Mouse (Mus musculus) erythroid progenitor cell, adult 5-6 weeks (primary cell): ENCODE data around the gene Ostm1. TPM values are rescaled to one million over a fixed set of nuclear protein-coding genes. Genes with fewer than 3 reads are reported as not detected.

Experiments used
- ATAC-seq: replicated peaks from 2 replicates; pipeline ENCODE4 v1.8.0; 2016; ENCODE audit warnings: moderate number of reproducible peaks, mild to moderate bottlenecking, moderate TSS enrichment, inconsistent platforms; ENCODE audit not compliant: poor library complexity, low FRiP score, severe bottlenecking
- total RNA-seq, 2 experiments: library from RNA; stranded (forward) in 1 of 2; stranded (reverse) in 1 of 2; fragments of 150-400 nt in 1 of 2; fragments of 186-747, 209-891 nt in 1 of 2; gene quantifications; 2 replicates each; pipeline versions ENCODE4 v1.2.3 to v1.2.4; 2015 to 2017; ENCODE audit warnings: low replicate concordance in 2 of 2

Ostm1 gene
- total RNA-seq, 2 experiments from 2014 or later: 15.5 to 22.8 TPM

DNA sequence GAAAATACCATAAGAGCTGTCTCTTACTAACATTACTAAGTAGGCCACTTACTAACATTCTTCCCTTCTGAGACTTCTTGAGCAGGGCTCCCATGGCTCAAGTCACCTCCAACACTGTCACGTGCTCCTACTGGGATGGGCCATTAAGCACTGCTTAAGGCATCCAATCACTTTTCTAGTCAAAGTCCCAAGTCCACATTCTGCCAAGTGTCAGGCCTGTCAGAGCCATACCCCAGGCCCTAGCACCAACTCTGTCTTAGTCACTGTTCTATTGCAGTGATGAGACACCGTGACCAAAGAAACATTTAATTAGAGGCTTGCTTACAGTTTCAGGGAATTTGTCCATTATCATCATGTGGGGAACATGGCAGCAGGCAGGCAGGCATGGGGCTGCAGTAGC lies 78.3 kb downstream of the Ostm1 start:
- ATAC-seq: no peak

- ATAC-seq: no peak
Observed at GRCm38 (mm10) chr10:42669970-42670369, 86.3 kb downstream of the Ostm1 start.

- no peak for ATAC-seq
Observed at GRCm38 (mm10) chr10:42672798-42673197, 89.2 kb downstream of the Ostm1 start.

- no peak for ATAC-seq
Observed at GRCm38 (mm10) chr10:42675571-42675970, 91.9 kb downstream of the Ostm1 start.

DNA sequence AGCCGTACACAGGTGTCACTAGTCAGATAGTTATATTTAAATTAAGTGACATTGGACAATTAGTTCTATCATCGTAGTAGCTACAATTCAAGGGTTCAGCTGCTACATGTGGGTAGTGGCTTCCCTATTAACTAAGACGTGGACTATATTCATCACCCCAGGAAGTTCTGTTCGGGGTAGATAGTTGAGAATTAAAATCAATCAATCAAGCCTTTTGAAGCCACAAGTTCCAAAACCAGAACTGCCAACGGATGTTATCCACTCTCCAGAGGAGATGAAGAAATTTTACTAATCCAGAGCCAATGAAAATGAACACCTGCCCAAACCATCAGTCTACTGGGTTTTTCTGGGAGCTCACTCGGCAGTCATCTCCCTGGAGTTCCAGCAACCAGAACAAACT lies 94.7 kb downstream of the Ostm1 start:
- ATAC-seq: no peak

DNA sequence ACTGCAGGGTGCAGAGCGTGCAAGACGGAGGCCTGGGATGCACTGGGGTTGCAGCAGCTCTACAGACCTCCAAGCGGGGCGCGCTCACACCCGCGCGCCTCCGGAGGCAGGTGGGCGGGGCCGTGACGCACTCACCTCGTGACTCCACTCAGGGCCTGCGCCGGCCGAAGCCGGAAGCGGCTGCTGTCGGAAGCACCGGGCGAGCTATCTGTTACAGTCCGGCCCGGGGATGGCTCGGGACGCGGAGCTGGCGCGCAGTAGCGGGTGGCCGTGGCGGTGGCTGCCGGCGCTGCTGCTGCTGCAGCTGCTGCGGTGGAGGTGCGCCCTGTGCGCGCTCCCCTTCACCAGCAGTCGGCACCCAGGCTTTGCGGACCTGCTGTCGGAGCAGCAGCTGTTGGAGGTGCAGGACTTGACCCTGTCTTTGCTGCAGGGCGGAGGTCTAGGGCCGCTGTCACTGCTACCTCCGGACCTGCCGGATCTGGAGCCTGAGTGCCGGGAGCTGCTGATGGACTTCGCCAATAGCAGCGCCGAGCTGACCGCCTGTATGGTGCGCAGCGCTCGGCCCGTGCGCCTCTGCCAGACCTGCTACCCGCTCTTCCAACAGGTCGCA lies 95.2 kb downstream of the Ostm1 start:
- peak; percentile 96 for ATAC-seq

DNA sequence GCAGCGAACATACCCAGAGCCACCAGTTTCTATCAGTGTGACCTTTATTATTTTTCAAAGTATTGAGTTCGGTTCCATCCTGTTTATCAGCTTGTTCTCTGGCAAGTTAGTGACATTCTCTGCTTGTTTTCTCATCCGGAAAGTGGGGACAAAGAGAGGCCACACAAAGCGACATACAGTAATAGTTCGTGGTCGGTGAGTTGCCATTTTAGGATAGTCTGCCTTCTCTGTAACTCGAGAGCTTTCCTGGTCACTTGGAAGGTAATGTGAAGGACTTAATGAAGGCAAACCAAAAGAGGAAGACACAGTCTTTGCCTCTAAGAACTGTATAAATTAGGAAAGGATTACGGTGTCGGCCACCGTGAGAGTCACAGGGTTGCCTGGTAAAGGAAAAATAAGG lies 96.0 kb downstream of the Ostm1 start:
- no peak for ATAC-seq

- no peak for ATAC-seq
Observed at GRCm38 (mm10) chr10:42680582-42681001, 97.0 kb downstream of the Ostm1 start.

GRCm38 (mm10) chr10:42682421-42682820 lies 98.8 kb downstream of the Ostm1 start:
- no peak for ATAC-seq

- ATAC-seq: no peak
Observed at GRCm38 (mm10) chr10:42687873-42688272, 104.3 kb downstream of the Ostm1 start.

DNA sequence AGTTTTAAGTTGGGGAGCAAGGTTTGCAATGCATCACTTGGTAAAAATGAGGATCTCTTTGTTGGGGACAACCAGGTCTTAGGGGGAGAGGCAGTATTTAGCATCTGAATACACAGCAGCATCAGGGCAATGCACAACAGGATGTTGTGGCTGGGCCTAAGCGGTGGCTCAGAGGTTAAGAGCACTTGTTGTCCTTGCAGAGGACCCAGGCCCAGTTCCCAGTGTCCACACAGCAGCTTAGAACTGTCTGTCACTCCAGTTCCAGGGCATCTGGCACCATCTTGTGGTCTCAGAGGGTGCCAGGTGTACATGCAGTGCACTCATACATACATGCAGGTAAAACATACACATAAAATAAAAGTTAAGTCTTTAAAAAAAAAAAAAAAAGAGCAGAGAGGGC lies 106.1 kb downstream of the Ostm1 start:
- ATAC-seq: no peak

GRCm38 (mm10) chr10:42690233-42691028 lies 106.8 kb downstream of the Ostm1 start:
- ATAC-seq: no peak

GRCm38 (mm10) chr10:42691051-42691450 lies 107.4 kb downstream of the Ostm1 start:
- ATAC-seq: no peak

DNA sequence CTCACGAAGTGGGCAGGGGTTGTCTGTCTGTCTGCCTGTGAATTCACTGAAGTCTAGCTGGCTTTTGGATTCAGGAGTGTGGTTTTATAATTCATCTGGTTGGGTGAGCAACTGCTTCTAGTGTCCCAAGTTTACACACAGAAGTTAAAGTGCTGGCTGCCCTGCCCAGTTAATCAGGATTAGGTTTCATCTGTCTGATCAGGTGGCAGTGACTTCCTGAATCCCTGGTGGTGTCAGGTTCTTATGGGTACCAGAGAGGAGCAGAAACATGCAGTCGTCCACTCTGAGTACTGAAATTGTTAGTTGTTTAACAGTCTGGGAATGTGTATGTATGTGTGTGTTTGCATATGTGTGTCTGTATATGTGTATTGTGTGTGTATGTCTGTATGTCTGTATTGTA lies 108.5 kb downstream of the Ostm1 start:
- ATAC-seq: no peak

DNA sequence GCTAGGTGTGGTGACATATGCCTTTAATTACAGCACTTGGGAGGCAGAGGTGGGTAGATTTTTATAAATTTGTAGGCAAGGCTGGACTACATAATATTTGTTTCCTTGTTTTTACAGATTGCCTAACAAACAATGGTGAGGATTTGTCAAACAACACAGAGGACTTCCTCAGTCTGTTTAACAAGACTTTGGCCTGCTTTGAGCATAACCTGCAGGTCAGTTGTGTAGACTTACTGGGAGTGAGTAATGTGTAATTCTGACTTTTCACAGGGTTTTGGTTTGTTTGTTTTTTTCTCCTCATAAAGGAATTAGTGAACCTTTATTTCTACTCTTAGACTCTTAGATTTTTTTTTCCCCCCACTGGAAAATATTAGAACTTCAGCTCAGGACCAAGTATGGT lies 109.2 kb downstream of the Ostm1 start:
- no peak for ATAC-seq

- ATAC-seq: no peak
Observed at GRCm38 (mm10) chr10:42693482-42693881, 109.9 kb downstream of the Ostm1 start.

- ATAC-seq: no peak
Observed at GRCm38 (mm10) chr10:42696361-42696760, 112.7 kb downstream of the Ostm1 start.

- ATAC-seq: peak; percentile 79
Observed at GRCm38 (mm10) chr10:42697007-42697406, 113.4 kb downstream of the Ostm1 start.

- no peak for ATAC-seq
Observed at GRCm38 (mm10) chr10:42698375-42698774, 114.8 kb downstream of the Ostm1 start.

DNA sequence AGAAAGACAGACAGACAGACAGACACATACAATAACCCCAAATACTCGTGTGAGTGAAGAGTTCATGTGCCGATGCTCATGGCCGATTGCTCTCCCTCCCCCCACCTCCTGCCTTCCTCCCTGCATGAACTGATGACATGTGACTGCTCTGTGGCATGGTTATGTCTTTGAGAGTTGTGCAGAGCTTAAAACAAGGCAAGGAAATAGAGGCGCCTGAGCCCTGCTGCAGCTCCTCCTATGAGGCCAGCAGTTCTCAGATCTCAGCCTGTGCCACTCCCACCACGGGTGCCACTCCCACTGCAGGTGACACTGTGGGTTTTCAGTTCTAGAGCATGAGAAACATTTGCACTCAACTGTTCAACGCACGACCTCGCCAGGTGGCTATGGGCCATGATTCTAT lies 115.4 kb downstream of the Ostm1 start:
- ATAC-seq: no peak

DNA sequence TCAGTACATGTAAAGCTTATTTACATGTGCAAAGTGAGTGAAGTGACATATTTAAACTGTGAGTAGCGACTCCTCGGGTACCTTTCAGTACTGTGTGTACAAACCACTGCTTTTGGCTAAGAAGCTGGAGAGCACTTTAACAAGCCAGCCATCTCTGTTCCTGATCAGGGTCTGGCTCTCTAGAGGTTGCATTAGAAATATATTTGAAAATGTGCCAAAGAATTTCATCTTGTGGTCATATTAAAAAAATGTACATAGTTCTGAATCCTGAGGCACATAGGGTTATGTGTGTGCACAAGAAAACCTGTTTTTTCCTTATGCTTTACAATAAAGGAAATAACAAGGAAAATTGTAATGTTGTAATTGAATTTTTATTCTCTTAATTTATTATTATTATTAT lies 118.5 kb downstream of the Ostm1 start:
- no peak for ATAC-seq

DNA sequence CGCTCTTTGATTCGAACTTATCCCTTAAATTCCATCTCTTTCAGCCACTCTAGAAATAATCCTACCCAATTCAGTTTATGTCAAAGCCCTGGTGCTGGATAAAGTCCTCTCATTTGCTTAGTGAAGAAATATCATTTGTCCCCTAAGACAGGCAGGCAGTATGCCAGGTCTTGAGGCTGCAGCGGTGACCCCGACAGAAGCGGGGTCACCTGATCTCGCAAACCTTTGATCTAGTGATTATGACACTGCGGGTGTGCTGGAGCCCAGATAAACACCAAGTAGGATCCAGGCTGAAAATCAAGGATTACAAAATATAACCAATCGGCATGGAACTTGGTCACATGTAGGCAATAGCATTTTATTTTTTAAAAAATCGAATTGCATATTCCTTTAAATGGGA lies 131.1 kb downstream of the Ostm1 start:
- ATAC-seq: no peak
